Mouse (Mus musculus) thymus, adult 18-20 months (tissue): ENCODE measurements around the gene Sfxn2.

Experiments used
- DNase-seq, 2 experiments: peaks; one replicate each; pipeline ENCODE4 v3.0.0; 2022; ENCODE audit warnings: mixed read lengths in 2 of 2

Sfxn2 gene

GRCm38 (mm10) chr19:46572951-46573937 is at the start of gene Sfxn2, which contains the start of gene Arl3:
TSS of gene Sfxn2 (plus strand) at chr19:46573365.
TSS of gene Arl3 (minus strand) at chr19:46573198.
- DNase-seq, result peak; percentile 90 to 92

DNA sequence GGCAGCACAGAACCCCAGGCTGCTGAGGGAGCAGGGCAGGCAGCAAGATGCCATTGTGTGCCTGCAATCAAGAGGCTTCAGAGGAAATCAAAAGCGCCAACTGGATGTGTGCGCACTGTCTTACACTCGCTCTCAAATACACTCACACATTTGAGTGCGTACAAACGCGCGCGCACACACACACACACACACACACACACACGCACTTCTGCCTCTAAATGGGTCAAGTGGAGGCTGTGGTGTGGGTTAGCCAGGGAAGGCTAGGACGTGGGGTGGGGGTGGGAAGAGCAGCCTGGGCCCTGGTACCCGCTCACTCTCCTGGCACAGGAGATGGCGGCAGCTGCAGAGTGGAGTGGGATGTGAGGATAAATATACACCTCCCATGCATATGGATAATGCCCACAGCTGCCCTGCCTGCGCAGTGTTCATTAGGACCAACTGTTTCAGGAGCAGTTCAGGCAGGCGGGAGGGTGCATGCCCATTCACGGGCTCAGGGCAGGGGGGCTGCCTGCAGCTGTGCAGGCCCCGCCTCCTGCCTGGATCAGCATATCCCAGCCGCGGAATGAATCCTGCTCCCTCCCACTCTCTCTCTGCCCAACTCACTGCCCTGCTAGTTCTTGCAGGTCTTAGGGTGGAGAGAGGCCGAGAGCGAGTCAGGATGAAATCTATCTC is 49.5 kb upstream of the Sfxn2 start:
- no peak for DNase-seq

- no peak for DNase-seq
Measured at GRCm38 (mm10) chr19:46524152-46524544, 49.0 kb upstream of the Sfxn2 start.

GRCm38 (mm10) chr19:46524601-46525321 is 48.4 kb upstream of the Sfxn2 start:
- DNase-seq, result no peak

DNA sequence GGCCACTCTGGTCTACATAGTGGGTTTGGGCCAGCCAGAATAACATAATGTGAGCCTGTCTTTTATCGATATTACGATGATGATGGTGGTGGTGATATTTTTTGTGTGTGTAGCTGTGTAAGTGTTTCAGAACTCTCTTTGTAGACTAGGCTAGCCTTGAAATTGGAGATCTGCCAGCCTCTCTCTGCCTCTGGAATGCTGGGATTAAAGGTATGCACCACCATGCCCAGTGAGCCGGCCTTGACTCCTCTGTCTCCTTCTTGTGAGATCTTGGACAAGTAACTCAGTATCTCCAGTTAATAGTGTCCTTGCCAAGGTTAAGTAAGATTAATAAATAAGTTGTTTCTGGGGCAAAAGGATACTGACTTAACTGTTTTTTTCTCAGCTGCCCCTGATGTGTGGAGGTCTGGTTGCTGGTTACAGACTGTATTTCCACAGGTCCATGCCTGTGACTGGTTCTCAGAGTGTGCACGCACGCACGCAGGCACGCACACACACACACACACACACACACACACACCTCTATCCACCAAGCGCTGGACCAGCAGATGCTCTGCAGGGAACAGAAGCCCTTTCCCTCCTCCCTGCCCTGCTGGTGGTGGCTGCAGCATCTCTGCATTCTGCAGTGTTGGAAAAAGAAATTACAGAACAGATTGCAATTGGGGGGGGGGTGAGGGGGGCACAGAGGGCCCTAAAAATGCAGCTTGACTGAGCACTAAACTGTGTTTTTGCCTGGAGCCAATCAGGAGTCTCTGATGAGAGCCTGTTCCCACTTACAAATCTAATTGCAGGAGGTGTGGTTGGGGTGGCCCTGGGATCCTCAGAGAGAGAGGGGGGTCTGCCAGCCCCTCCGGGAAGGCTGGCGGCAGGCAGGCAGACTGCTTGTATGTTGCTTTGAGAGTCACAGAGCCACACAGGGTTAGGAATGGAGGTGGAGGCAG is 47.2 kb upstream of the Sfxn2 start:
- DNase-seq, result no peak

DNA sequence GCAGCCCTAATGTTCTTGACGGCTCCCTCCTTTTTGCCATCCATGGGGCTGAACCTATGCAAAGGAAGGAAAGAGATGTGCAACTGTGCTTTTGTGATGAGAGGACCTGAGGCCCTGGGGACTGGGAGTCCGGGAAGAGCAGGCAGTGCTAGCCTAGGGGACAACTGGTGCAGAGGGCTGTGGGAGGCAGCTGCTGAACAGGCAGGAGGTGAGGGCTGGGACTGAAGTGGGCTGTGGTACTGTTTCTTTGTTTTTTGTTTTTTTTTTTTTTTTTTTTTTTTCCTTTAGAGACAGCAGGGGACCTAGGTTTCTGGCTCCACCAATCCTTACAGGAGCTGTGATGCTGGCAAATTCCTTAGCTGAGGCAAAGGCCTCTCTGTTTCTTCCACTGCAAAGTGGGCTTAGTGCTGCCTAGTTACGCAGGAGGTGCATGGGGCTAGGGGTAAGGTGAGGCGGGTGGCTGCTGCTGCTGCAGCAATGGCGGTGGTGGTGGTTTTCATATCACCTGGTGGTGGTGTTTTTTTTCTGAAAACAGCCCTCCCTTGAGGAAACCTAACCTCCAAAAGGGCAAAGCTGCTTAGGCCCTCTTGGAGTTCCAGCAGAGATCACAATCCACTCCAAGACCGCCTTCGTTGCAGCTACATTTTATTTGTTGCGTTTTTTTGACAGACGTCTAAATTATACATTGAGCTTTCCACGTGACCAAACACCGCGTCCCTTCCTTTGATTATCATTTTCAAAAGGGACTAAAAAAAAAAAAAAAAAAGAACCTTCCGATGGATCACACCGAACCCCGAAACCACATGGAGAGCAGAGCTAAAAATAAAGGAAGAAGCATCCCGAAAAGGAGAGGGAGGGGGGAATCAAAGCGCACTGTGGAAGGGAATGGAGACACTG is 45.3 kb upstream of the Sfxn2 start:
- no peak for DNase-seq

GRCm38 (mm10) chr19:46528529-46529213 is 44.5 kb upstream of the Sfxn2 start:
- DNase-seq, result peak; percentile 65 to 73

DNA sequence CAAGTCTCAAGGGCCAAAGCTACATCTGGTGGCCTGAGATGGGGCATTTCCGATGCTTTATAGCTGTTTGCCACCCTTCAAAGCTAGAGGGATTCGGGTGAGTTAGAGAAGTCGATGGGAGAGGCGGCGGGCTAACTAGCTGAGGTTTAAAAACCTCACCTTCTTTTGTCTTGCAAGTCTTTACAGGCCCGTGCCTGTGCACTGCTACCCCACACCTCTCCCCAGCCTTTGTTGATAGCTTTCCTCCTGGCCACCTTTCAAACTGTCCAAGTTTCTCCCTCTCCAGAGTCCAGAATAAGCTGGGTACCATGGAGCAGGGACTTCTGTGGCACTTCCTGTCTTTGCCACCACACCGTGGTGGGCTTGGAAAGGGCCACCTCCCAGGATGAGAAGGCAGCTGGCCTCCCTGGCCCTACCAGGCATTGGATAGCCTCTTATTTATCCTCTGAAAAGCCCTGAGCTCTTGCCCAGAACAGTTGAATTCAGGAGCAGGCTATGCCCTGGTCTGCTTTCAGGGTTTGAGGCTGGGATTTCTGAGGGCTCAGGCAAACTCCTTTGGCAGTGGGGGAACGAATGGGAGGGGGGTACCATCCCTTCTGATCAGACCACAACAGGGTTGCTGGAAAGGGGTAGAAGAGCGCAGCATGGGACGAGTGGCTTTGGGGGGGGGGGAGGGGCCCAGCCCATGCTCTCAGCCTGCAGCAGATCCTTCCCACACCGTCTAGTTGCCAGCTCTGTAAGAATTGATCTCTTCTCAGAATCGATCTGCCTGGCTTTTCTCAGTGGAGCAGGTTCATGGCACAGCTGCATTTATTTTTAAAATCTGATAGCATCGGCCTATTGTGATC is 43.3 kb upstream of the Sfxn2 start:
- DNase-seq, result no peak

DNA sequence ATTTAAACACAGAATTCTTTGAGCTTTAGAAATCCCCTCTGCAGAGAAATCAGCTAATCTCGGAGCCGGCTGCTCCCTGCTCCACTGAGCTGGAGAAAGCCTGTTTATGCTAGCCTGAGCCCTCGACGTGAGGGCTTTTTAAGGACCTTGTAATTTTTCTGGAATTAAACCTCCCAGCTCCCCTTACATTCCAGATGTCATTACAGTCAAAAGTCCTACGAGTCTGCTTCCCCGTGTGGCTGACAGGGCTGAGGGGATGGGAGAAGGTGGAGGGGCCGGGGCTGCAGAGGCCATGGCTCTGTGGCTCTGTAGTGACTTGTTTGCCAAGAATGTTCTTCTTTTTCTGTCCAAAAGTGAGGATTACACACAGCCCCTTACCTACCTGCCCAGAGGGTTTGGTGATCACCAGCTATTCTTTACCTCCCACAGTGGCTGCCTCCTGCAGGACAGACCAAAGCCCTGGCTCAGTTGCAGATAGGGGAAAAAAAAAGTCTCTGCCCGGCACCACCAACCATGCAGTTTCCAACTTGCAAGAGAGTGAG is 42.6 kb upstream of the Sfxn2 start:
- no peak for DNase-seq

- DNase-seq, result no peak
Measured at GRCm38 (mm10) chr19:46531071-46532030, 41.8 kb upstream of the Sfxn2 start.

- DNase-seq, result no peak
Measured at GRCm38 (mm10) chr19:46532031-46532688, 41.0 kb upstream of the Sfxn2 start.

DNA sequence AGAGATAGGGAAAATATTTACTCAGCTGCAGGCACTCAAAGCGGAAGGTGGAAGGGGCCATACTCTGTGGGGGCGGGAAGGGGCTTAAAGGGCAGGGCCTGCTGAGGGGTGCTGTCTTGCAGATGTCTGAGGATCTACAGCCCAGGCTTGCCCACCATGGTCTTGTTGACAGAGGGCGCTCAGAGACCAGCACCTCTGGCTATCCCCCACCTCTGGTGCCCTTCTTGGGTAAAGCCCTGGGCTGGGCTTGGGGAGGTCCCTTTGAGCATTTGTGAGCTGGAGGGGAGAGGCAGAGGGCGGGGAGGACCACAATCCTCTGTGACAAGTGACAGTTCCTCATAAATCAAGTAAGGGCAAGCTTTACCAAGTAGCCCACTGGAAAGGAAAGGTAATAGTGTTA is 40.1 kb upstream of the Sfxn2 start:
- no peak for DNase-seq

DNA sequence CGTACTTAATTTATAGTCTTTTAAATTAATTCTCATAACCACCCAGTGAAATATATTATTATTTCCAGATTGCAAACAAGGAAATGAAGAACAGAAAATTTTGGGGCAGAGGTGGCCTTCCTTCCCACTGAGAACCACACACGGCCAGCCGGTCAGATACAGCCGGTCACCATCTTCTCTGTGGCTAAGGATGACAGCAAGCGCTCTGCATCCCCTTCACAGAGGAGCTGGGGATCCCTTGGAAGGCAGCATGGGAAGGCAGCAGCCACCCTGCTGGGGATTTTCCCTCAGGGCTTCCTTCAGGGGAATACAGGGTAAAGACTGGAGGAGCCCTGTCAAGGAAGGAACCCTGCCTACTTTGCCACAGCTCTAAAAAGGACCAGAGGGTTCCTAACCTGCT is 39.6 kb upstream of the Sfxn2 start:
- DNase-seq, result no peak

DNA sequence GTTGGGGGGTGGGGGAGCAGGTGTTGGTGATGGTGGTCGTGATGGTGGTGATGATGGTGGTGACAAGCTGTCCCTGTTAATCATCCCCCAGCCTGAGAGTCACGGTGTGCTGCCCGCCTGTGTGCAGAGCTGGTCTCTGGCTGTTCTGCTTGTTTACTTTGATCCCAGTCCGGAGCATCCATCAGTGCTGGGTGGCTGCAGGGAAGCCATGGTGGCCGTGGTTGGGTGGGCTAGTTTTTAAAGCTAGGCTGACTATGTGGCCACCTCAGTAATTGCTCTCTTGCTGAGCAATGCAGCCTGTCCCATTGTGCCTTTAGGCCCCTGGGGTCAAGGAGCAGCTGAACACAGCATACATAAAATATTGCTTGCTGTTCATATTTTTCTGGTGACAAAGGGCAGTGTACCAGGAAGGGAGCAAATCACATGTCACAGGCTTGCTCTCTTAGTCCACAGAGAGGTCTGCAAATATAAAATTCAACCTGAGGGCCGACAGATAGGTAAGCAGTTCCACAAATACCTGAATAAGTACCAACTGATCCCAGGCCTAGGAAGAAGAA is 38.5 kb upstream of the Sfxn2 start:
- DNase-seq, result no peak

DNA sequence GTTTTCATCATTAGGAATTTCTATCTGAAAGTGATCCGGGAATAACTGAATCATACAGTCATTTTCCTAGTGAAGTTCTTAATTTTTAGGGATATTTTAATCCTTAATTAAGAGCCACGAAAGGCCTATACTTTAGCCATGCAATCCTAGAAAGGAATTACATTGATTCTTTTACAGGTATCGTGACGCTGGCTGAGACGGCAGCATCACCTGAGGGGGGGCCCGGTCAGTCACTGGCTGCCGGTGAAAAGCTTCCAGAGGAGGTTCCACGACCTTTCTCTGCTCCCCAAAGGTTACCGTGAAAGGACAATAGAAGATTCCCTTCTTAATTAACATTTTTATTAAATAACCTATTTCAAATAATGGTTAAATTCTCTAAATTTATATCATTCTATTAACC is 35.8 kb upstream of the Sfxn2 start:
- no peak for DNase-seq

DNA sequence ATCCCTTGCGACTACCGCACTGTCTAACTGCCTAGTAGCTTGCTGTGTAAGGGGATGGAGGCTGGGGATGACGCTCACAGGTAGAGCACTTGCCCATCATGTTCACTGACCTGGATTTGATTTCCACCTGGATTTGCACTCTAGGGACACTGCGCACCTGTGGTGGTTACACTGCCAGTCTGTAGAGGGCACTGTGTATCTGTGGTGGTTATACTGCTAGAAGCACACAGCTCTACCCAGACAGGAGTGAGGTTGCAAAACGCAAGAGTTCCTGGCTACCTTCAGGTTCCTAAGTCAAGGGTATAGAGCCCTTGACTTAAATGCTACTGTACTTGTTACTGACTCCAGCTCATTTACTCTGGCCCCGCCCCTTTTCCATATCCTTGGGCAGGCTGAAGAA is 35.0 kb upstream of the Sfxn2 start:
- DNase-seq, result no peak

GRCm38 (mm10) chr19:46542750-46543149 is 30.4 kb upstream of the Sfxn2 start:
- no peak for DNase-seq
